Mouse (Mus musculus) stomach, embryonic 15.5 days (tissue): ENCODE data around the gene Egln1. TPM values are rescaled to one million over a fixed set of nuclear protein-coding genes. Genes with fewer than 3 reads are reported as not detected.
A peak's percentile ranks its signal among the peaks of the same experiment; 100 is the strongest.

Experiments used
- ATAC-seq: fragments of 200-750 bp; cut with Nextera tagmentation; 2 replicates; pipeline ENCODE4 v1.8.0; 2017; ENCODE audit warnings: low read depth, moderate number of reproducible peaks, moderate TSS enrichment; ENCODE audit not compliant: insufficient read depth, low FRiP score
- H3K27ac ChIP-seq: fragments of 300-500 bp; sonication (generic); 2 replicates; pipeline ENCODE4 v1.5.1; 2015; ENCODE audit warnings: mild to moderate bottlenecking, inconsistent platforms
- H3K27me3 ChIP-seq: fragments of 300-500 bp; sonication (generic); replicated peaks from 2 replicates; pipeline ENCODE4 v1.6.1; 2015; ENCODE audit warnings: inconsistent platforms
- H3K36me3 ChIP-seq: fragments of 300-500 bp; sonication (generic); 2 replicates; pipeline ENCODE4 v1.6.1; 2015; ENCODE audit warnings: inconsistent platforms
- H3K4me1 ChIP-seq: fragments of 300-500 bp; sonication (generic); 2 replicates; pipeline ENCODE4 v1.6.1; 2015; ENCODE audit warnings: inconsistent platforms
- H3K4me2 ChIP-seq: fragments of 300-500 bp; sonication (generic); 2 replicates; pipeline ENCODE4 v1.6.1; 2015; ENCODE audit warnings: mild to moderate bottlenecking, inconsistent platforms
- H3K4me3 ChIP-seq: fragments of 300-500 bp; sonication (generic); replicated peaks from 2 replicates; pipeline ENCODE4 v1.5.1; 2015; ENCODE audit warnings: inconsistent platforms
- H3K9ac ChIP-seq: fragments of 300-500 bp; sonication (generic); 2 replicates; pipeline ENCODE4 v1.6.1; 2015; ENCODE audit warnings: inconsistent platforms
- H3K9me3 ChIP-seq: fragments of 300-500 bp; sonication (generic); 2 replicates; pipeline ENCODE4 v1.6.1; 2016; ENCODE audit warnings: inconsistent platforms
- WGBS: fragments of 180-500 bp; shearing (Covaris S2); methylation state at CpG from one replicate; pipeline ENCODE4 v1.1.7; 2015; 5-methylcytosine and 5-hydroxymethylcytosine counted together
- polyA plus RNA-seq: library from polyadenylated mRNA; unstranded; fragments of >200 nt; fragmentation: Nextera tagmentation; extraction: Ambion mirVana; gene quantifications from 2 replicates; pipeline ENCODE4 v1.2.1, GENCODE M21; 2015

Gene Egln1
- 14.0 and 15.2 TPM in 2 replicates for polyA plus RNA-seq

- Histone ChIP-seq H3K9me3 (no peaks in the 10 kb centered on the region), H3K9ac (peak within 1 kb of the TSS; percentile 83), H3K27ac (peak within 1 kb of the TSS; percentile 98), H3K27me3 (no peaks in the 10 kb centered on the region), H3K36me3 (no peaks in the 10 kb centered on the region), H3K4me2 (peak within 1 kb of the TSS; percentile 73), H3K4me3 (peak within 1 kb of the TSS; percentile 74), H3K4me1 (peaks cover 28% of the 10 kb centered on the region)
- WGBS: under 1% methylated on average over 59 of the region's 98 CpGs
- ATAC-seq: peak; percentile 92
Observed at GRCm38 (mm10) chr8:124949209-124950068, at the start of gene Egln1. TSS of gene Egln1 (minus strand) at chr8:124949324.

- no peaks in the 10 kb centered on the region for H3K27me3 ChIP-seq
- no peaks in the 10 kb centered on the region for H3K36me3 ChIP-seq
- no peak overlapping the region for H3K4me3 ChIP-seq
- no peak for ATAC-seq
- H3K9me3 ChIP-seq: no peaks in the 10 kb centered on the region
- no peaks in the 10 kb centered on the region for H3K4me1 ChIP-seq
- H3K4me2 ChIP-seq: no peak overlapping the region
- no peak overlapping the region for H3K27ac ChIP-seq
- H3K9ac ChIP-seq: no peak overlapping the region
- 64% methylated on average over 2 of the region's 2 CpGs for WGBS
Observed at GRCm38 (mm10) chr8:124995776-124996175, 46.7 kb upstream of the Egln1 start.

- H3K4me1 ChIP-seq: no peaks in the 10 kb centered on the region
- no peaks in the 10 kb centered on the region for H3K9me3 ChIP-seq
- H3K4me2 ChIP-seq: peak overlapping the region; percentile 52
- 20% methylated on average over 6 of the region's 6 CpGs for WGBS
- peak overlapping the region; percentile 75 for H3K27ac ChIP-seq
- no peaks in the 10 kb centered on the region for H3K27me3 ChIP-seq
- no peaks in the 10 kb centered on the region for H3K36me3 ChIP-seq
- H3K4me3 ChIP-seq: peak overlapping the region; percentile 20; the same call in 1 of the 2 replicates
- ATAC-seq: peak; percentile 53; the same call in 1 of the 2 replicates
- no peak overlapping the region for H3K9ac ChIP-seq
Observed at GRCm38 (mm10) chr8:124991668-124991926, 42.5 kb upstream of the Egln1 start.

- Histone ChIP-seq H3K9me3 (no peaks in the 10 kb centered on the region), H3K4me2 (peak overlapping the region; percentile 52), H3K27me3 (no peaks in the 10 kb centered on the region), H3K4me1 (no peaks in the 10 kb centered on the region), H3K9ac (no peak overlapping the region), H3K4me3 (peak overlapping the region; percentile 20), H3K27ac (peak overlapping the region; percentile 75), H3K36me3 (no peaks in the 10 kb centered on the region)
- no peak for ATAC-seq
- 8% methylated on average over 17 of the region's 17 CpGs for WGBS
Observed at GRCm38 (mm10) chr8:124990923-124991667, 42.0 kb upstream of the Egln1 start.

- Histone ChIP-seq H3K4me1 (no peaks in the 10 kb centered on the region), H3K4me3 (no peak overlapping the region), H3K9ac (no peak overlapping the region), H3K36me3 (no peaks in the 10 kb centered on the region), H3K4me2 (no peak overlapping the region), H3K27ac (no peak overlapping the region), H3K27me3 (no peaks in the 10 kb centered on the region), H3K9me3 (no peaks in the 10 kb centered on the region)
- no peak for ATAC-seq
- 84% methylated on average over 8 of the region's 8 CpGs for WGBS
Observed at GRCm38 (mm10) chr8:124980828-124981227, 31.7 kb upstream of the Egln1 start.

GRCm38 (mm10) chr8:124980036-124980435 is 30.9 kb upstream of the Egln1 start:
- no peak for ATAC-seq
- H3K9ac ChIP-seq: no peak overlapping the region
- 91% methylated on average over 3 of the region's 3 CpGs for WGBS
- H3K4me1 ChIP-seq: no peaks in the 10 kb centered on the region
- no peaks in the 10 kb centered on the region for H3K36me3 ChIP-seq
- no peak overlapping the region for H3K4me3 ChIP-seq
- no peak overlapping the region for H3K4me2 ChIP-seq
- H3K27me3 ChIP-seq: no peaks in the 10 kb centered on the region
- no peaks in the 10 kb centered on the region for H3K9me3 ChIP-seq
- no peak overlapping the region for H3K27ac ChIP-seq

- H3K9ac ChIP-seq: no peak overlapping the region
- 76% methylated on average over 7 of the region's 7 CpGs for WGBS
- no peaks in the 10 kb centered on the region for H3K27me3 ChIP-seq
- no peak overlapping the region for H3K4me3 ChIP-seq
- H3K27ac ChIP-seq: no peak overlapping the region
- no peaks in the 10 kb centered on the region for H3K9me3 ChIP-seq
- H3K4me1 ChIP-seq: no peaks in the 10 kb centered on the region
- H3K36me3 ChIP-seq: no peaks in the 10 kb centered on the region
- ATAC-seq: no peak
- no peak overlapping the region for H3K4me2 ChIP-seq
Observed at GRCm38 (mm10) chr8:124978026-124978425, 28.9 kb upstream of the Egln1 start.

GRCm38 (mm10) chr8:124976211-124976610 is 27.1 kb upstream of the Egln1 start:
- Histone ChIP-seq H3K27ac (no peak overlapping the region), H3K9me3 (0 out of 2 replicates have a peak, but pooled peaks cover 3% of the 10 kb centered on the region), H3K36me3 (no peaks in the 10 kb centered on the region), H3K27me3 (no peaks in the 10 kb centered on the region), H3K4me1 (no peaks in the 10 kb centered on the region), H3K9ac (no peak overlapping the region), H3K4me3 (no peak overlapping the region), H3K4me2 (no peak overlapping the region)
- WGBS: 83% methylated on average over 6 of the region's 6 CpGs
- ATAC-seq: no peak

- Histone ChIP-seq H3K36me3 (no peaks in the 10 kb centered on the region), H3K4me3 (no peak overlapping the region), H3K4me2 (no peak overlapping the region), H3K27me3 (no peaks in the 10 kb centered on the region), H3K9ac (no peak overlapping the region), H3K4me1 (0 out of 2 replicates have a peak, but pooled peaks cover 5% of the 10 kb centered on the region), H3K27ac (no peak overlapping the region), H3K9me3 (0 out of 2 replicates have a peak, but pooled peaks cover 3% of the 10 kb centered on the region)
- ATAC-seq: no peak
- 65% methylated on average over 4 of the region's 4 CpGs for WGBS
Observed at GRCm38 (mm10) chr8:124974254-124974653, 25.1 kb upstream of the Egln1 start.

- H3K4me1 ChIP-seq: peaks cover 5% of the 10 kb centered on the region; the same call in 1 of the 2 replicates
- H3K4me2 ChIP-seq: no peak overlapping the region
- no peak for ATAC-seq
- 73% methylated on average over 8 of the region's 8 CpGs for WGBS
- 0 out of 2 replicates have a peak, but pooled peaks cover 3% of the 10 kb centered on the region for H3K9me3 ChIP-seq
- no peaks in the 10 kb centered on the region for H3K36me3 ChIP-seq
- H3K27ac ChIP-seq: no peak overlapping the region
- no peak overlapping the region for H3K9ac ChIP-seq
- no peaks in the 10 kb centered on the region for H3K27me3 ChIP-seq
- H3K4me3 ChIP-seq: no peak overlapping the region
Observed at GRCm38 (mm10) chr8:124973221-124973620, 24.1 kb upstream of the Egln1 start.

- no peak overlapping the region for H3K4me3 ChIP-seq
- 57% methylated on average over 6 of the region's 6 CpGs for WGBS
- no peak overlapping the region for H3K9ac ChIP-seq
- peaks cover 5% of the 10 kb centered on the region; the same call in 1 of the 2 replicates for H3K4me1 ChIP-seq
- no peak for ATAC-seq
- H3K27ac ChIP-seq: no peak overlapping the region
- H3K4me2 ChIP-seq: no peak overlapping the region
- H3K9me3 ChIP-seq: 0 out of 2 replicates have a peak, but pooled peaks cover 3% of the 10 kb centered on the region
- H3K36me3 ChIP-seq: no peaks in the 10 kb centered on the region
- H3K27me3 ChIP-seq: no peaks in the 10 kb centered on the region
Observed at GRCm38 (mm10) chr8:124970312-124970933, 21.3 kb upstream of the Egln1 start.
